Mouse (Mus musculus) CD4-positive, CD25-positive, alpha-beta regulatory T cell, adult 4 months (primary cell): ENCODE results near the gene Sall1. TPM values are rescaled to one million over a fixed set of nuclear protein-coding genes. Genes with fewer than 3 reads are reported as not detected.

Experiments used
- ATAC-seq: one replicate; pipeline ENCODE4 v1.8.0; 2017
- polyA plus RNA-seq, 2 experiments: library from polyadenylated mRNA; unstranded; fragments of 100-300 nt; shearing (Covaris generic); gene quantifications; one replicate each; pipeline ENCODE4 v1.2.1; 2017

Gene Sall1
- polyA plus RNA-seq, 2 experiments from 2014 or later, result not detected

- no peak for ATAC-seq
These were observed 6.3 kb downstream of the Sall1 start for GRCm38 (mm10) chr8:89037536-89038236.

GRCm38 (mm10) chr8:89032412-89032811 lies 11.6 kb downstream of the Sall1 start:
- ATAC-seq, result no peak

- no peak for ATAC-seq
These were observed 15.8 kb downstream of the Sall1 start for GRCm38 (mm10) chr8:89028156-89028555.

GRCm38 (mm10) chr8:89026139-89026520 lies 17.8 kb downstream of the Sall1 start:
- ATAC-seq, result no peak

- ATAC-seq, result no peak
These were observed 18.5 kb downstream of the Sall1 start for GRCm38 (mm10) chr8:89025281-89026138.

- no peak for ATAC-seq
These were observed 19.2 kb downstream of the Sall1 start for GRCm38 (mm10) chr8:89024796-89025195.

GRCm38 (mm10) chr8:89021139-89021538 lies 22.8 kb downstream of the Sall1 start:
- ATAC-seq, result no peak

- no peak for ATAC-seq
These were observed 26.1 kb downstream of the Sall1 start for GRCm38 (mm10) chr8:89017891-89018290.

GRCm38 (mm10) chr8:89016465-89017070 lies 27.4 kb downstream of the Sall1 start:
- ATAC-seq, result no peak

GRCm38 (mm10) chr8:89015539-89015938 lies 28.4 kb downstream of the Sall1 start:
- ATAC-seq, result no peak

- ATAC-seq, result no peak
These were observed 31.0 kb downstream of the Sall1 start for GRCm38 (mm10) chr8:89012853-89013534.

- ATAC-seq, result no peak
These were observed 31.8 kb downstream of the Sall1 start for GRCm38 (mm10) chr8:89012024-89012712.

GRCm38 (mm10) chr8:89008784-89009183 lies 35.2 kb downstream of the Sall1 start:
- no peak for ATAC-seq

GRCm38 (mm10) chr8:89007114-89007513 lies 36.8 kb downstream of the Sall1 start:
- ATAC-seq, result no peak

- no peak for ATAC-seq
These were observed 37.5 kb downstream of the Sall1 start for GRCm38 (mm10) chr8:89006426-89006825.

- no peak for ATAC-seq
These were observed 38.2 kb downstream of the Sall1 start for GRCm38 (mm10) chr8:89005797-89006196.

GRCm38 (mm10) chr8:89004041-89004440 lies 39.9 kb downstream of the Sall1 start:
- no peak for ATAC-seq

- no peak for ATAC-seq
These were observed 40.5 kb downstream of the Sall1 start for GRCm38 (mm10) chr8:89003336-89003896.

GRCm38 (mm10) chr8:89002128-89002527 lies 41.8 kb downstream of the Sall1 start:
- no peak for ATAC-seq

- ATAC-seq, result no peak
These were observed 46.7 kb downstream of the Sall1 start for GRCm38 (mm10) chr8:88997276-88997675.

- no peak for ATAC-seq
These were observed 52.0 kb downstream of the Sall1 start for GRCm38 (mm10) chr8:88991780-88992509.
